Mouse (Mus musculus) CH12.LX (cell line): Measurements from ENCODE around the gene Cxxc4.

Source experiments
- CHD1 ChIP-seq: IDR thresholded peaks from 2 replicates; pipeline ENCODE4 v1.6.1; 2012; ENCODE audit warnings: low read depth, low read length, improper control_type of control experiment, inconsistent platforms
- CTCF ChIP-seq, 2 experiments: IDR thresholded peaks in 1 of 2; conservative IDR thresholded peaks in 1 of 2; 2 replicates each; pipeline ENCODE4 v1.5.1; 2011 to 2012; ENCODE audit warnings: low read depth in 2 of 2, low read length in 2 of 2, improper control_type of control experiment in 1 of 2, inconsistent platforms in 1 of 2, mild to moderate bottlenecking in 1 of 2, moderate library complexity in 1 of 2
- ELF1 ChIP-seq: IDR thresholded peaks from 2 replicates; pipeline ENCODE4 v1.6.1; 2014; ENCODE audit warnings: low read depth, mild to moderate bottlenecking, inconsistent platforms, low read length, improper control_type of control experiment
- EP300 ChIP-seq: IDR thresholded peaks from 2 replicates; pipeline ENCODE4 v1.6.1; 2011; ENCODE audit warnings: low read length, improper control_type of control experiment
- ETS1 ChIP-seq: conservative IDR thresholded peaks from 2 replicates; pipeline ENCODE4 v1.6.1; 2012; ENCODE audit warnings: low read depth, mild to moderate bottlenecking, inconsistent platforms, low read length, improper control_type of control experiment, moderate library complexity
- MAX ChIP-seq: IDR thresholded peaks from 2 replicates; pipeline ENCODE4 v1.6.1; 2011; ENCODE audit warnings: low read length, improper control_type of control experiment
- MXI1 ChIP-seq: IDR thresholded peaks from 2 replicates; pipeline ENCODE4 v1.6.1; 2011; ENCODE audit warnings: mild to moderate bottlenecking, low read depth, low read length, improper control_type of control experiment
- POLR2A ChIP-seq: IDR thresholded peaks from 2 replicates; pipeline ENCODE4 v1.6.1; 2011; ENCODE audit warnings: low read depth, mild to moderate bottlenecking, improper control_type of control experiment, low read length
- TCF12 ChIP-seq: IDR thresholded peaks from 2 replicates; pipeline ENCODE4 v1.6.1; 2014; ENCODE audit warnings: low read depth, mild to moderate bottlenecking, inconsistent platforms, low read length, improper control_type of control experiment

- TF ChIP-seq CTCF (conservative IDR thresholded peaks at IDR 0.05 in 1 of 2, IDR thresholded peaks at IDR 0.05 in 1 of 2; ENCODE audit: low read depth in 2 of 2, low read length in 2 of 2) (no peak), MXI1 (no peak), CHD1 (no peak), EP300 (no peak), POLR2A (no peak), TCF12 (no peak), MAX (no peak), ETS1 (no peak), ELF1 (no peak)
Observed at GRCm38 (mm10) chr3:134237113-134237805, 975 bp downstream of the Cxxc4 start.
